Mouse (Mus musculus): ENCODE results near the gene Slc38a7. TPM values are rescaled to one million over a fixed set of nuclear protein-coding genes. Genes with fewer than 3 reads are reported as not detected.
"Not testable (repeated sequence)": the region's sequence is repeated elsewhere in the genome, so short reads cannot be mapped to it uniquely, and the experiment has no call there.

Gene Slc38a7
- 10 to 100 TPM in 1 of 2 experiments, 1 to 10 TPM in 1; 9.9 to 12.0 TPM for total RNA-seq (2021)
- long read RNA-seq, experiment 1, transcript Slc38a7-204 (12 exons, 3,315 nt): major isoform, 16 of 18 reads
- long read RNA-seq, experiment 1, partial matches to known transcripts: 0 of 18 reads
- long read RNA-seq, experiment 1, other reads (novel, unspliced or antisense): 2 of 18 reads
- long read RNA-seq, experiment 2, transcript Slc38a7-204 (12 exons, 3,315 nt): major isoform, 11 of 22 reads
- long read RNA-seq, experiment 2, partial matches to known transcripts: 9 of 22 reads
- long read RNA-seq, experiment 2, other reads (novel, unspliced or antisense): 2 of 22 reads

DNA sequence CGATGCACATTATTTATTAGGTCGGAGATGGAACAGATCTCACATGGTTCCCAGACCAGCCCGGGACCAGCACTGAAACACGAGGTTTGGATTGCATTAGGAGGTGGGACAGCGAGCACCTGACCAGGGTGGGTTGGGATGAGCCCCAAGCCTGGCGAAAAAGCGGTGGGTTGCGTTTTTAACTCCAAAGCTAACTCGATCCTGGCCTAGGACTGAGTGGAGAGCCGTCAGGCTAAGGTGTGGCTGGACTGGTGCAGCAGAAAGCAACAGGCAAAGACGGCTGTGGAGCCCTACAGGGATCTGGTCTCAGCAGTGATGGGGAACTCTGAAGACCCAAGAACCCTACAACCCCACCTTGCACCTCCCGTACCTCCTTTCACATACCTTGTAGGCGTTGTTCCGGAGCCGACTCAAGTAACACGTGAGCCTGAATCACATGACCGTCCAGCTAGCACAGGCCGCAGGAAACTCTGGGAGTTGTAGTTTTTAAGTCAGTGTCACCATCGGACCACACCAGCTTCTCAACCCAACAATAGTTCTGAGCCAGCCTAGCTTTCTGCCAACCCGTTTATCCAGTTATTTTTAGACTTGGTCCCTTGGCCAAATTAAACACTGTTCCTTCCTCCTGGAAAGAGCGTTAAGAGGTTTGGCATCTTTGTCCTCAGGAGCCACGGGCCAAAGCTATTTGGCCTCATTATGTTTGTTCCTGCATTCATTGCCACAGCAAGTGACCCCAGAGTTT lies at the start of gene Slc38a7:
Gene Slc38a7, minus strand, starts transcription at position 438 of the 742 bp plus-strand sequence.
- DNase-seq: peak; percentile 59 to 74
- intact Hi-C loops (cut with DNase I): loop anchor here (5.0 kb wide), 1 partner anchor 34 kb away; the partner anchor contains the start of gene Got2

DNA sequence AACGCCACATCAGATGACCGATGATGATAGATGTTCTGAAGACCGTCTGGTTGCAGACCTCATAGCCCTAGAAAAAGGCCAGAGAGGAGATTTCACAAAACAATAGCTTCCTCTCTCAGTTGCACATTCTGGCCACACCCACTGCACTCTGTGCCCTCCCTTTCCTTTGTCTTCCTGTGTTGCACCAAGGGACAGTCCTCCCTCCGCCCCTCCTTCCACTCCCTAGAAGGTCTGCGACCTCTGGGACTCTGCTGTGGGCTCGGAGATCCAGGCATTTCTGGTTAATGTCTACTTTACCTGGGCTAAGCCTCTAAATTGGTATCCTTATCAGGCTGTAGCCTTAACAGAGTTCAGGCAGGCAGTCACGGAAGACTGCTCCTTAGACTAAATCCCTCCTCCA lies 48.5 kb upstream of the Slc38a7 start:
- DNase-seq: no peak
- intact Hi-C loops (cut with DNase I): no loop called here

DNA sequence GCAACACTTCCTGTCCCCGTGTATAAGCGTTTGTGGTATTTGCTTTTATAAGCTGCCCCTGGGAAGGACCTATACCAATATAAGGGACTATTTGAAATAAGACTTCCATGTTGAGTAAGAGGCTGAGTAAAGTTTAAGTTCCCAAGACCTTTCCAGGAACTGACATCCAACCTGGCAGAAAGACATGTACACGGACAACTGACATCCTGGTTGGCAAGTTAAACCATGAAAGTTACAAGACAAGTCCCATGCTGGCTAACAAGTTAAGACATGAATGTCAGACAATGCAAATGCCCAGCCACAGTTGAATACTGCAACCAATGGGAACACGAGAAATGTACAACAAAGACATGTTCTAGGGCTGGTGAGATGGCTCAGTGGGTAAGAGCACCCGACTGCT lies 40.4 kb upstream of the Slc38a7 start:
- intact Hi-C loops (cut with DNase I): no loop called here

DNA sequence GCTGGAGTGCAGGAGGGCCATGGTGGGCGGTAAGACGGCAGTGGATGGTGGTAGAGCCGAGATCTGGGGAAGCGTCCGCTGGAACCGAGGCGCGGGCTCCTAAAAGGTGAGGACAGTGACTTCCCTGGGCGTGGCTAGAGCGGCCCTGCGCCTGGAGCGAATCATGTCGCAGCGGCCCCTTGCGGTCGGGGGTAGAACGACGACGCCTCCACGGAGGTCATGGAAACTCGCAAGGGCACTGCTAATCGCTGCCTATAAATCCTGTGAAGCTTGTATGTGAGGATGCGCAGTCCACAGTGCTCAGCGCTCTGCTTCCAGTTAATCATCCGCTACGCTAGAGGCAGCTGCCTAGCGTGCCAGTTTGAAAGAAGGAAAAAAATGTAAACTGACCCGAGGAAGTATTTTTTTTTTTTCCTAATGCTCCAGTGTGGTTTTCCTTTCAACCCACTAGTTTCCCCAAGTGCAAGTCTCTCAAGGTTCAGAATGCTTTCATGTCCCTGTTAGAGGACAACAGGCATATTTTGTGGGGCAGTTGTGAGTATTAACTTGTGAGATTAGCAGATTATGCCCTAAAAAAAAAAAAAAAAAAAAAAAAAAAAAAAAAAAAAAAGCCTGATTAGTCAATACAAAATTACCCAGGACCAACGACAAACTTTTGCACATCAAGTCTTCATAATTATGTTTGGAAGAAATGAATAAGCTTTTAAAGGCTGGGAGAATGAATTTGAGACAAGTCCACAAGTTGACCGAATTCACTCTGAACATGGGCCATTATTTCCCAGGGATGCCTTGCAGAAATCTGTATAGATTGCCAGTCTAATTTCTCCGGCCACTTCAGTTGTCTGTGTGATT lies 35.2 kb upstream of the Slc38a7 start, which contains the start of gene Got2:
Gene Got2, minus strand, starts transcription at position 263 of the 852 bp plus-strand sequence.
- intact Hi-C loops (cut with DNase I): loop anchor here (5.0 kb wide), 1 partner anchor 36 kb away; the partner anchor contains the start of gene Slc38a7
- peak; percentile 93 for DNase-seq

More for the DNA sequence above, 40.4 kb upstream of the Slc38a7 start:
- no peak for DNase-seq

DNA sequence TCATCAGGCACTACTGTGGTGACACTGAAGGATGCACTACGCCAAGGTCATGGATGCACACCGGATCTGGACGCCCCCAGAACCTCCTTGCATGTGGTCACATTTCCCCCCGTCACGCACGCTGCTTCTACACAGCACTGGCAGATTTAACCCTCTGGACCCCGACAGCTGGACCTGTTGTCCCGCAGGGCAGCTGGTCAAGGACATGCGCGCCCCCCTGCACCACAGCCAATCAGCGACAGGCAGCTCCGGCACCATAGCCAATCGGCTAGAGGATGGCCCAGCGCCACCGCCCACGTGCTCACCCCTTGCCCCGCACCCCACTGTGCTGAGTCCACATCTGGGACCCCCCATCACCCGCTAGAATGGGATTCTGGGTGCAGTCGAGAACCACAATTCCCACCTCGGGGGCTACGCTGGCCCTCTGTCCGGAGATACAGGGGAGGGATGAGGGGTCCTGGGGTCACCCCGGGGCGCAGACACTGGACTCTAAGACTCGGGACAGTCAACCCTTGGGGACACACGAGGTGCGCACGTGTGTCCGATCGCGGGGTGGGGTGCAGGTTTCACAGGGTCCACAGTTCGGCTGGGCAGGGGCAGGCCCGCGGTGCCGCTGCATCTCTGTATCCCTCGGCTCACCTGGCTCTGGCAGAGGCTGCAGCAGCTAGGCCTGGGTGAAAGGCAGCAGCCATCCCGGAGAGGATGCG lies 34.4 kb upstream of the Slc38a7 start:
- intact Hi-C loops (cut with DNase I): loop anchor here (5.0 kb wide), 1 partner anchor 35 kb away; the partner anchor contains the start of gene Slc38a7
- peak; percentile 87 to 88 for DNase-seq

DNA sequence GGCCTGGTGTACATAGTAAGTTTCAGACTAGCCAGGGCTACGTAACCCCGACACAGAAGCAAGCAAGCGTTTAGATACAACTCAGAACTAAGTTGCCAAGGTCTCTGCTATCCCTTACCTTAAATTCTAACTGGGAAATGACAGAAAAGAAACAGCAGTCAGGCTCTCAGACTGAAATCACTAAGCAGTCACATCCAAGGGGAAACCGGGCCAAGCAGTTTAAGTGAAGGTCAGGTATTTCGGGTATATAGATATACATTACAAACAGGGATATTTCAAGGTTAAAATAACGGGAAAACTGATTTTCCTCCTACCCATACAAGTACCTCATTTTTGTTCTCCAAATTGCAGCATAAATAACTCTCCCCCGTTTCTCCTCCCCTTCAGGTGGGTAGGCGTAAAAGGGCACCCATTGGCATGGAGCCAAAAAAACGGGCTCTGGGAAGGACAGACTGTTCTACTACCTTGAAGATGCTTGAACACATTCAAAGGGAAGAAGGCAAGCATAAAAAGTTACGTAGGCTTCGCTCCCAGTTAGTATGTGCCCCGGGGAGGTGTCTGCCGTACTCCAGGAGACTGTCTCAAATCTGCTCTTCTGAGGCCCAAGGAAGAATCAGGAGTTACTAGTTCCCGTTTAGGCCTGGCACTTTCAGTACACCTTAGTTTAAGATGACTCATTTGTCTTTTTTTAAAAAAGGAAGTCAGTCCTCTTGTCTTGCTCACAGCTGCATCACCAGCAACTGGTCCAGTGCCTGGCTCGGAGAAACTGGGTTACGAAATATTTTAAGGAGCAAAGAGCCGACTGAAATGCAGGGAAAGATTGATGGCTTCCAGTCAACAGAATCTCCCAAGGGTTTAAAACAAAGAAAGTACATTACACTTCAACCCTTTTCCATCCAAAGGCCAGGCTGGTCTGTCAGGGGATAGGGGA lies 33.6 kb upstream of the Slc38a7 start:
- intact Hi-C loops (cut with DNase I): loop anchor here (5.0 kb wide), 1 partner anchor 35 kb away; the partner anchor contains the start of gene Slc38a7
- peak; percentile 48 to 58 for DNase-seq

DNA sequence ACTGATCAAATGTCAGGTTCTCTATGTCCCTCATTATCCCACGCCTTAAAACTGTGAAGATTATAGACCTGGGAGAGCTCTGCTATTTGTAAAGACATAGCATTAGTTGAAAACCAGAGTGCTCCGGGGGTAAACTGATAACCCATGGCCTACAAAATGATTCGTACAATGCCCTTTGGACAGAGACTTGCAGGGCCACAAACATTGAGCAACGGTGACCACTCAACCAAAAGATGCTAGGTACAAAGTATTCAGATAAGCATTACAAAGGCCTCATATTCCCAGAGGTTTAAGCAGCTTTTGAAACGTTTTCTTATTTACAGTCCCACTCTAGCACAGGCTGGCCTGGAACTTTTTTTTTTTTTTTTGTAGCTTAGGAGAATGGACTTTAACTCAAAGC lies 32.6 kb upstream of the Slc38a7 start:
- intact Hi-C loops (cut with DNase I): loop anchor here (5.0 kb wide), 1 partner anchor 34 kb away; the partner anchor contains the start of gene Slc38a7

DNA sequence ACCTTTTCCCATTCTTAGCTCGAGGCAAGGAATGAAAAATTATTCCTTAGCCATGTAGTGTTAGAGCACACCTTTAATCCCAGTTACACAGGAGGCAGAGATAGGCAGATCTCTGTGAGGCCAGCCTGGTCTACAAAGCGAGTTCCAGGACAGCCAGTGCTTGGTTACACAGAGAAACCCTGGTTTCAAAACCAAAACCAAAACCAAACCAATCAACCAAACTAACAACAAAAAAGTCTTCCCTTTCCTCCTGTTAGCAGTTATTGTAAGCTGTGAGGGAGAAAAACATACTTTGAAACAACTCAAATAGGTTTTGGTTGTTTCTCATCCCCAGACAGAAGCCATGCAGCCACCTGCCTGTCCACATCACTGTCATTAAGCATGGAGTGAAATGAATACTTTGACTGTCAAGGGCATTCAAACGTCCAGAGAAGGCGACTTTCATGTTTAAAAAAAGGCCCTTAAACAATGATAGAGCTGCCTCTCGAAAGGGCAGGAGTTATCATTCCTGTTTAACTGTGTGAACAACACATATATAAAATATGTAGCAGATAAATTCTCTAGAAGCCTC lies 32.0 kb upstream of the Slc38a7 start:
- intact Hi-C loops (cut with DNase I): loop anchor here (5.0 kb wide), 1 partner anchor 33 kb away; the partner anchor contains the start of gene Slc38a7
- no peak for DNase-seq

More for the DNA sequence above, 32.6 kb upstream of the Slc38a7 start:
- DNase-seq: no peak

DNA sequence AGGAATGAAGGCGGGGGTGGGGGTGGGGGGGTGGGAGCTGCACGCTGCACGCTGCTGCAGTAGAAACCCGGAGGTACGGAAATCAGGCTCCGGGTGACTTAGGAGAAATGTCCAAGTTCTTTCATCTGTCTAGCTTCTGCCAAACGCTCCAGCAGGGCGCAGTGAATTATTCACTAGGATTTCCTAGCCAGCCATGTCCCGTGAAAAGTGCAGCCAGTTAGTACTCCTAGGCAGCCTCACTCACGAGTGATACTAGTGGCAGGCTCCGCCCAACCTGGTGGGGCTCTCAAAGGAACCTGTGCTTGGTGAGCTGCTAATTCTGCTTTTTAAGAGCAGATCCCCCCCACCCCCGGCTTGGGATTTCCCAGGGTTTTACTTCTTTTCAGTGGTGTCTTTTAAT lies 31.2 kb upstream of the Slc38a7 start:
- intact Hi-C loops (cut with DNase I): no loop called here
- no peak for DNase-seq

DNA sequence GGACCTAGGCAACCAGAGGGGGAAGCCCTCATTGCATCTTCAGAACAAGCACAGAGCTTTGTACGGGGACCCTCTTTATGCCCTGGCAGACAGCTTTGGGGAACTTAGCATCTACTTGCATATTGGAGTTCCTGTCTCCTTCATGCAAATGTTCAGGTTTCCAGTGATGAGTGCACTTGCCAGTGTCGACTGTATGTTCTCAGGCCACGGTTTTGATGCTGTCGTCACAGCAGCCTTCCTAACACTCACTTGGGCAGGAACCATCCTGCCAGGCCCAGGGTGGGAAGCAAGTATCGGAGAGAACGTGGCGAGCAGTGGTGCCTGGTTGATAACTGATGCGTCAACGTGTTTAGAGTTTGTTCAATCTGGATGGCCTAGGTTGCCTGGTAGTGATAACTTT lies 28.9 kb upstream of the Slc38a7 start:
- no peak for DNase-seq
- intact Hi-C loops (cut with DNase I): no loop called here

DNA sequence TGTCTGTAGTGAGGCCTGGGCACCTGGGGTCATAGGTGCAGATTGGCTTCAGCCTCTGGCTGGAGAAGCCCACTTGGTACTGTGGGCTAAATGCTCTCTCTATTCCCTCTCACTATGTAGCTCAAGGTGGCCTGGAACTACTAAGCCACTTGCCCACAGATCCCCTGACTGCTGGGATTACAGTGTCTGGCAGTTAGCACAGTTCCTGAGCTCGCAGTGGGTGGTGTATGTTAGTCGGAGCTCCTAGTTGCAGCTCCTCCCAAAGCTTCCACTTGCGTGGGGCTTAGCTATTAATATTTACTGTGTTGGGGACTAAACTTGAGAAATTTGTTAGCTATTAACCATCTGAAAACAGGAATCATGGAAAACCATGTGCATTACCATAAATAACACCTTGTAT lies 28.2 kb upstream of the Slc38a7 start:
- DNase-seq: no peak
- intact Hi-C loops (cut with DNase I): no loop called here

DNA sequence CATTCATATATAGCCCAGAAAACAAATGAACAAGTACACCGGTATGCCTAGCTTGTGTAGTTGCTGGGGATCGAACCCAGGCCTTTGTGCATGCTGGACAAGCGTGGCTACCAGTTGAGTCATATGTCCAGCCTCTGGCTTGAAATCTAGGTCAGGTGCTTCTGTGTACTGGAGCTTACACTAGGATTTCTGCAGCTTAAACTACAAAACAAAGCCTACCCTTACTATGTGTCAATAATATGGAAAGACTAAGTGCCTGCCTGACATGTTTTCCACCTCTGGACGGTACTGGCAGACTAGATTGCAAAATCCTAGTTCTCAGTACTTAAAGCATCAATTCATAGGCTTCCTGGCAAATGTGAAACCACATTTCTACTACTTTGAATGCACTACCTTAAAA lies 26.5 kb upstream of the Slc38a7 start:
- intact Hi-C loops (cut with DNase I): no loop called here
- DNase-seq: no peak

DNA sequence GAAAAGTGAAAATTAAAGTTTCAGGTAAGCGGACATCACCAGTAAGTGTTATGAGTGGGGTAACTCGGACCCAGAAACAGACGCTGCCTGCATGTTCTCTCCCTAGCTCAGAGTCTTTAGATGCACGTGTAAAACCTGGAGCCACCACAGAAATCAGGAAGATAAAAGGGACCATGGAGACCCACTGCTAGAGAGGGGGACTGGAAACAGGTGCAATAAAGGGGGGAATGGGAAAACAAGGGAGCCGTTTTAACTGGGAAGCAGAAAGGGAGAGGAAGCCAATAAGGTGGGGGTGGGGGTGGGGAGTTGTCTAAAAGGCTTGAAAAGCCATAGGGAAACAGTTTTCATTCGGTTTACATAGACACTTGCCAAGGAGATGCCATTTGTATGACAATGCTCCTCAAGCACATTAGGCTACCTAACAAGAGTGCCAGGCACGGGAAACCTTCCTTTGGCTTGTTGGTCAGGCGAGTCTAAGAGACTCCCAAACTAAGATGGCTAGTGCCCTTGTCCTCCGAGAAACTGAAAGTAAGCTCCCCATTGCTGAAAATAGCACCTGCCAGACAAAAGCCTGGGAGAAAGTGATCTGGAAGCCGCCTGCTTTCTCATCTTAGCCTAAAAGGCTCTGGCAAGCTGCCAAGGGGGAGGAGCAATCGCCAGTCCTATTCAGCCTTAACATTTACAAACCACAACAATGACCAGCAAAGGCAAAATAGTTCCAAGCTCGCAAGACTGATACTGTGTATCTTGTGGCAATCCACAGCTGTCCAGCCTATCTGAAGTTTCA lies 25.0 kb upstream of the Slc38a7 start:
- DNase-seq: peak; percentile 58 to 71
- intact Hi-C loops (cut with DNase I): no loop called here

DNA sequence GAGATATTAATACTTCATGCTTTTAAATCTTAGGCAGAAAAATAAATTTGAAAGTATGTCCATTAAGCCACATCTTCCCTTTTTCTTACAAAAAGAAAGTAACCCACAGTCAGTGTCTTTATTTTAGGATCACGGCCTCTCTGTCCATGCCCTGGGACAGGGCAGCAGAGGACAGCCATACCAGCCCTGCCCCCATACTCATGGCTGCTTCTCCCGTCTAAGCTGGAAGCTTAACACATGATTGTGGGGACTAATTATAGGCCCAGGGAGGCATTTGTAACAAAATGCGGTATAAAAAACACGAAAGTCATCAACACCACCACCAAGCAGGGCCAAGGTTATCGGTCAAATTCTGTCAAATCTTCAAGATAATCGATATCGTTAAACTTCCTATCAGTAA lies 21.9 kb upstream of the Slc38a7 start:
- intact Hi-C loops (cut with DNase I): no loop called here
- DNase-seq: peak; percentile 14 to 49

DNA sequence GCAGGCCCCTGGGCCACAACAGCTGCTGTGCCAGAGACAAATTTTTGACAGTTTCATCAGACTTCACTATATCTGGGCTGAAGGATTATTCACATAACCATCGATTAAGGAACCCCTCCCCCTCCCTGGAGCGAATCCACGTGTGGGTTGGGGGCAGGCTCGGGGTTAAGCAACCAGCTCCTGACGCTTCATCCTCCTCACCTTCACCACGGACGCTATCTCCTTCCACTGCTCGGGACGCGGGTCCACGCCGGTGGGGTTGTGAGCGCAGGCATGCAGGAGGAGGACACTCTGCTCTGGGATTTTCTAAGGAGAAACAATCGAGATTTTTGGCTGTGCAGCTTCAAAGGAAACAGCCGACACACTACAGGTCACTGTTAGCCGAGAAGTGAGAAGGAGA lies 18.4 kb upstream of the Slc38a7 start:
- DNase-seq: no peak
- intact Hi-C loops (cut with DNase I): no loop called here

DNA sequence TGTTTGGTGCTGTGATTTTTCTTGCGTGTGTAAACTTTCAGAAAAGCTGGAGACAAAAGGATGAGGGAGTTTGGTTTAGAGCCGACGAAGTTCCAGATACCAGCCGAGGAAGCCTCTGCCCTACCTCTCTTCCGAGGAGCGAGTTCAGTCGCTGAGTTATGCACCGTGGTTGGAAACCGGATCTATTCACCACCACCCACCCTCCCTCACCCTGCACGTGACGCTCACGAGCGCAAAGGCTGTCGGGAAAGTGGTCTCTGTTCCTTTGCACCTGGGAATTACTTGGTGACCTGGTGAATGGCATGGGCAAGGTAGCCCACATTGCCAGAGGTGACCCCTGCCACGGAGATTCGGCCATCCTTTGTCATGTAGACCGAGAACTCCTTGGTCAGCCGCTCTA lies 11.5 kb upstream of the Slc38a7 start:
- DNase-seq; intact Hi-C loops (cut with DNase I): not testable (repeated sequence)

DNA sequence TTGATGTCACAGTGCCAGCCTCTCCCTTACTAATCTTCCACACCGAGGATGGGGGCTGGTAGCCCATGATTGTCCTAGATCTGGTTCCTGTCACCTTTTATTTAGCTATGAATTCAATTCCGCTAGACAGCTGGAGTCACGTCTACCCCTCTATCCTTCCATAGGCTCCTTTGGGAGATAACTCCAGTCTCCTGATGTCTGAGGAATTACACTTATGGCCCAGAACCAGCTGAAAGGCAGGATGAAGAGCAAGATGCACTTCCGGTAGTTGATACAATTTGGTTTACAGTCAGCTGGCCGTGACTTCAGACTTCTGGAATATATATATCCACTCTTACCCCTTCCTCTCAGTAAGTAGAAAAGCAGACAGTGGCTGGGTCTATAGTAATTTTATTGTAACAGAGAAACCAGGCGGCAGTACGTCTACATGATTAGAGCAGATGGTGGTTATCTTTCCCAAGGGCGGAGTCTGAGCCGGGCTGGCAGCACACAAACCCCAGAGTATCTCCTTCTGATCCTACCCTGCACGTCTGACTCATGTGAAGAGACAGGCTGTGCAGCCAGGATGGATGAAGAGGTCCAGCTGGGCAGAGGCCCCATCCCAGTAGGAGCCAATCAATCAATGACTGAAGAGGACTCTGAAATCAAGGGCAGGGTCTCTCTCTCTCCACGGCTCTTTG lies 10.6 kb upstream of the Slc38a7 start:
- intact Hi-C loops (cut with DNase I); DNase-seq: not testable (repeated sequence)
